Mouse (Mus musculus): Measurements from ENCODE around the gene Txndc5.

Txndc5 gene

GRCm38 (mm10) chr13:38451446-38451845 is 77.2 kb downstream of the Txndc5 start:
- no peak for DNase-seq (ENCODE audit: low spot score)

Data from yolk sac, embryonic 10.5 days (tissue).